Mouse (Mus musculus) lung, adult 2 months (tissue): ENCODE measurements around the gene Clybl.

ENCODE experiments used
- CTCF ChIP-seq: fragments of 200-500 bp; IDR thresholded peaks from 2 replicates; pipeline ENCODE4 v1.5.1; 2011; ENCODE audit warnings: mild to moderate bottlenecking, low read length, control low read depth; ENCODE audit not compliant: insufficient read depth
- POLR2A ChIP-seq: fragments of 200-500 bp; IDR thresholded peaks from 2 replicates; pipeline ENCODE4 v1.6.1; 2011; ENCODE audit warnings: low read depth, mild to moderate bottlenecking, control low read depth, low read length, borderline replicate concordance; ENCODE audit errors: extremely low read depth

DNA sequence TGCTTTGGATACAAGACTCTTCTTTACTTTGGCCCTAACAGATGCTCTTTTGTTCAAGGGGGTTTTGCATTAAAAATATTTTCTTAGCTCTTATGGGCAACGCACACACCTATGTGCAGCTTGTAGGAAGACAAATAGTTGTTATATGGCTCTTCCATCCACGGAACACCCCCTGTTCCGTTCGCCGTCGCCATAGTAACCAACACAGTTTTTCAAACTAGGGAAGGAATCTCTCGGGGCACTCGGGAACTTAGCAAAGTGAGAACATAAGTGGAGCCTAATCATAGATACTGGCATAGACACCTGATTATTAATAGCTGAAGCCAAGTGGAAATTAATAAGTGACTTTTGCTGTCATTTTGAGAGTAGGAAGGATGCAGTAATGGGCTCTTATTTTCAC, 123.6 kb downstream of the Clybl start:
- TF ChIP-seq CTCF (no peak), POLR2A (no peak)
